Mouse (Mus musculus): ENCODE results near the gene Csf2rb2.

DNA sequence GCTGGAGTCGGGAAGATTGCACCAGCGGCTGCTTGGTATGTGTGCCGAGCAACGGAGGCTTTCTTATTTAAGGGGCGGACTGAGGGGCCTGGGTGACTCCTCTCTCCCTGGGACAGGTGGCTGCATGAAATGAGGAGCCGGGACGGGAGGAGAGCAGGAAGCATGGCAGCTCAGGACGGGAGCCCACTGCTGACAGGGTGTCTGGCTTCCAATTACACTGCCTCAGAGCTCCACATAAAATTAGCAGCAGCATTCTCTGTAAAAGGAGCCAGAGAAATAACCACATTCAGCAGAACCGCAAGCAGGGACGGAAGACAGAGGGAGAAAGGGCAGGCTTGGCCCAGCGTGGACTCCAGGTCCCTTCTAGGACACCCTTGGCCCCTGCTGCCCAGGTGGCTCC, 64.2 kb downstream of the Csf2rb2 start:
- no peak for TF ChIP-seq CTCF (IDR thresholded peaks at IDR 0.05; ENCODE audit: low read depth)
- no peak for TF ChIP-seq EP300 (optimal IDR thresholded peaks at IDR 0.05)
